Mouse (Mus musculus) CH12.LX (cell line): ENCODE results near the gene Pkd1l3. TPM values are rescaled to one million over a fixed set of nuclear protein-coding genes. Genes with fewer than 3 reads are reported as not detected.

ENCODE experiments used
- DNase-seq: peaks from one replicate; pipeline ENCODE4 v3.0.0-alpha.2; 2013; ENCODE audit errors: extremely low read depth
- H3K27ac ChIP-seq: 2 replicates; pipeline ENCODE4 v1.5.1; 2012; ENCODE audit warnings: low read depth, mild to moderate bottlenecking, control low read depth, moderate library complexity; ENCODE audit not compliant: insufficient read depth
- H3K27me3 ChIP-seq: replicated peaks from 2 replicates; pipeline ENCODE3; 2012; ENCODE audit warnings: inconsistent platforms
- H3K36me3 ChIP-seq, 2 experiments: replicated peaks in 1 of 2; 2 replicates each; pipeline versions ENCODE3 to v1.6.1; 2012; ENCODE audit warnings: inconsistent platforms in 1 of 2, low read length in 1 of 2, mild to moderate bottlenecking in 1 of 2, mixed read lengths in 1 of 2, moderate library complexity in 1 of 2; ENCODE audit not compliant: control insufficient read depth in 1 of 2, insufficient read depth in 1 of 2
- H3K4me1 ChIP-seq, 2 experiments: 2 replicates each; pipeline ENCODE4 v1.6.1; 2012; ENCODE audit warnings: inconsistent platforms in 1 of 2, moderate library complexity in 1 of 2; ENCODE audit not compliant: insufficient read depth in 2 of 2, control insufficient read depth in 1 of 2
- H3K4me2 ChIP-seq: 2 replicates; pipeline ENCODE4 v1.6.1; 2012; ENCODE audit warnings: low read depth, mild to moderate bottlenecking, control low read depth; ENCODE audit not compliant: poor library complexity, insufficient read depth, severe bottlenecking
- H3K4me3 ChIP-seq, 3 experiments: fragments of 150-350 bp in 1 of 3; sonication (generic) in 1 of 3; replicated peaks in 1 of 3; 2 replicates each; pipeline versions ENCODE3 to v1.5.1; 2011 to 2012; ENCODE audit warnings: low read depth in 2 of 3, low read length in 2 of 3, mild to moderate bottlenecking in 2 of 3, moderate library complexity in 2 of 3, control low read depth in 1 of 3, improper control_type of control experiment in 1 of 3, inconsistent platforms in 1 of 3, mixed read lengths in 1 of 3; ENCODE audit not compliant: poor library complexity in 1 of 3
- H3K79me2 ChIP-seq: replicated peaks from 2 replicates; pipeline ENCODE4 v1.6.1; 2012; ENCODE audit warnings: mild to moderate bottlenecking, moderate library complexity; ENCODE audit not compliant: control insufficient read depth, poor library complexity, insufficient read depth, severe bottlenecking; ENCODE audit errors: extremely low read depth
- H3K9ac ChIP-seq: 2 replicates; pipeline ENCODE4 v1.6.1; 2012; ENCODE audit warnings: low read depth, mild to moderate bottlenecking, control low read depth, moderate library complexity; ENCODE audit not compliant: insufficient read depth
- H3K9me3 ChIP-seq: replicated peaks from 2 replicates; pipeline ENCODE3; 2012; ENCODE audit warnings: low read length, inconsistent platforms, mixed read lengths
- BHLHE40 ChIP-seq: IDR thresholded peaks from 2 replicates; pipeline ENCODE4 v1.6.1; 2011; ENCODE audit warnings: mild to moderate bottlenecking, low read depth, low read length, improper control_type of control experiment
- CHD2 ChIP-seq: IDR thresholded peaks from 2 replicates; pipeline ENCODE4 v1.6.1; 2011; ENCODE audit warnings: low read length, improper control_type of control experiment
- E2F4 ChIP-seq: IDR thresholded peaks from 2 replicates; pipeline ENCODE4 v1.6.1; 2011; ENCODE audit warnings: low read depth, low read length, improper control_type of control experiment; ENCODE audit not compliant: insufficient replicate concordance
- EP300 ChIP-seq: IDR thresholded peaks from 2 replicates; pipeline ENCODE4 v1.6.1; 2011; ENCODE audit warnings: low read length, improper control_type of control experiment
- ETS1 ChIP-seq: conservative IDR thresholded peaks from 2 replicates; pipeline ENCODE4 v1.6.1; 2012; ENCODE audit warnings: low read depth, mild to moderate bottlenecking, inconsistent platforms, low read length, improper control_type of control experiment, moderate library complexity
- HCFC1 ChIP-seq: IDR thresholded peaks from 2 replicates; pipeline ENCODE4 v1.6.1; 2012; ENCODE audit warnings: low read depth, mild to moderate bottlenecking, inconsistent platforms, low read length, improper control_type of control experiment
- KAT2A ChIP-seq: IDR thresholded peaks from 2 replicates; pipeline ENCODE4 v1.6.1; 2012; ENCODE audit warnings: low read length, improper control_type of control experiment, inconsistent platforms; ENCODE audit not compliant: insufficient replicate concordance
- MAZ ChIP-seq: IDR thresholded peaks from 2 replicates; pipeline ENCODE4 v1.6.1; 2012; ENCODE audit warnings: low read depth, mild to moderate bottlenecking, inconsistent platforms, low read length, improper control_type of control experiment, moderate library complexity
- MEF2A ChIP-seq: IDR thresholded peaks from 2 replicates; pipeline ENCODE4 v1.6.1; 2014; ENCODE audit warnings: low read depth, mild to moderate bottlenecking, inconsistent platforms, low read length, improper control_type of control experiment, borderline replicate concordance
- MXI1 ChIP-seq: IDR thresholded peaks from 2 replicates; pipeline ENCODE4 v1.6.1; 2011; ENCODE audit warnings: mild to moderate bottlenecking, low read depth, low read length, improper control_type of control experiment
- MYC ChIP-seq: IDR thresholded peaks from 2 replicates; pipeline ENCODE4 v1.6.1; 2011; ENCODE audit warnings: low read depth, mild to moderate bottlenecking, improper control_type of control experiment, low read length
- NELFE ChIP-seq: IDR thresholded peaks from 2 replicates; pipeline ENCODE4 v1.6.1; 2011; ENCODE audit warnings: low read depth, low read length, improper control_type of control experiment
- PAX5 ChIP-seq: IDR thresholded peaks from 2 replicates; pipeline ENCODE4 v1.6.1; 2012; ENCODE audit warnings: low read length, inconsistent platforms, mixed read lengths
- RCOR1 ChIP-seq: conservative IDR thresholded peaks from 2 replicates; pipeline ENCODE4 v1.6.1; 2012; ENCODE audit warnings: low read depth, mild to moderate bottlenecking, inconsistent platforms, low read length, improper control_type of control experiment
- TBP ChIP-seq: conservative IDR thresholded peaks from 2 replicates; pipeline ENCODE4 v1.6.1; 2011; ENCODE audit warnings: low read depth, low read length, improper control_type of control experiment
- TCF12 ChIP-seq: IDR thresholded peaks from 2 replicates; pipeline ENCODE4 v1.6.1; 2014; ENCODE audit warnings: low read depth, mild to moderate bottlenecking, inconsistent platforms, low read length, improper control_type of control experiment
- UBTF ChIP-seq: IDR thresholded peaks from 2 replicates; pipeline ENCODE4 v1.6.1; 2012; ENCODE audit warnings: low read depth, mild to moderate bottlenecking, inconsistent platforms, low read length, improper control_type of control experiment, moderate library complexity
- ZKSCAN1 ChIP-seq: IDR thresholded peaks from 2 replicates; pipeline ENCODE4 v1.6.1; 2012; ENCODE audit warnings: low read depth, inconsistent platforms, low read length, improper control_type of control experiment, borderline replicate concordance
- ZMIZ1 ChIP-seq: IDR thresholded peaks from 2 replicates; pipeline ENCODE4 v1.6.1; 2012; ENCODE audit warnings: low read depth, mild to moderate bottlenecking, inconsistent platforms, low read length, improper control_type of control experiment
- ZNF384 ChIP-seq: IDR thresholded peaks from 2 replicates; pipeline ENCODE4 v1.6.1; 2012; ENCODE audit warnings: low read depth, low read length, improper control_type of control experiment, inconsistent platforms
- dilution Hi-C: fragments of 300-500 bp; cut with MboI; formaldehyde crosslinking; loops from 2 replicates; pipeline ENCODE4 v1.14.3; 2020; ENCODE audit warnings: low sequenced_read_pairs; ENCODE audit not compliant: extremely low pct_unique_long_range_greater_than_20kb, extremely low pct_ligation_motif_present
- in situ Hi-C: fragments of 300-500 bp; cut with MboI; formaldehyde crosslinking; loops from 3 replicates; pipeline ENCODE4 v1.14.3; 2019; ENCODE audit warnings: low sequenced_read_pairs, low pct_ligation_motif_present, low pct_unique_long_range_greater_than_20kb, mixed read lengths
- polyA plus RNA-seq: library from polyadenylated mRNA; unstranded; fragments of >175 nt; gene quantifications from 2 replicates; pipeline ENCODE4 v1.2.1, GENCODE M21; 2012; ENCODE audit warnings: low read depth; ENCODE audit not compliant: insufficient read length
- total RNA-seq, 2 experiments: library from RNA; depleted of rRNA; stranded (reverse); fragments of 300-350 nt in 1 of 2; fragments of >200 nt in 1 of 2; gene quantifications; 2 replicates each; pipeline ENCODE4 v1.2.3; 2012 to 2014

The Pkd1l3 gene
- total and polyA plus RNA-seq, 3 experiments = 3.5 to 10.0 (median 6.0) TPM

DNA sequence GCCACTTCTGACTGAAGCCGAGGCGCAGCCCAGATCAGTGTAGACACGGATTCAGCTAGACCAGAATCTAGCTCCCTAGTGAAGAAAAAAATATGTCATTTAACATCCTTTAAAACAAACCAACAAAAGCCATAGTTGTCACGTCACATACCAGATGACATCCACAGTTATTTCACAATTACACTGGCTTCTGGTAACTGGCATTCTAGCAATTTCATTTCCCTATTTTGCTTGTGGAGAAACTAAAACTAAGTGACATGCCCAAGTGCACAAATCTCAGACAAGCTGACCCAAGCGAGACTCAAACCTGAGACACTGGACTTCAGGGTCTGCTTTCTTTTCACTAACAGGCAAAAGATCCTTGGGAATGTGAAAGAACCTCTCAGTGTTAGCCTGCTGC, 67.8 kb downstream of the Pkd1l3 start:
- Histone ChIP-seq H3K4me3 (no peak overlapping the region), H3K4me2 (no peak overlapping the region), H3K9ac (no peak overlapping the region), H3K36me3 (peaks cover 51 to 83% of the 10 kb centered on the region in 2 experiments), H3K27me3 (no peaks in the 10 kb centered on the region), H3K9me3 (no peaks in the 10 kb centered on the region), H3K4me1 (peaks cover 4 to 7% of the 10 kb centered on the region in 2 experiments), H3K79me2 (peaks cover 38% of the 10 kb centered on the region), H3K27ac (no peak overlapping the region)
- TF ChIP-seq ZNF384 (no peak), KAT2A (no peak), NELFE (no peak), CHD2 (no peak), BHLHE40 (no peak), UBTF (no peak), MYC (no peak), EP300 (no peak), PAX5 (no peak), MAZ (no peak), TCF12 (no peak), MXI1 (no peak), MEF2A (no peak), TBP (no peak), ZKSCAN1 (no peak), E2F4 (no peak), ZMIZ1 (no peak), RCOR1 (no peak), ETS1 (no peak)
- dilution Hi-C loops = no loop called here
- DNase-seq = no peak
- in situ Hi-C loops = loop anchor here (10.0 kb wide), 1 partner anchor 67 kb away; the partner anchor contains the start of gene Pkd1l3

DNA sequence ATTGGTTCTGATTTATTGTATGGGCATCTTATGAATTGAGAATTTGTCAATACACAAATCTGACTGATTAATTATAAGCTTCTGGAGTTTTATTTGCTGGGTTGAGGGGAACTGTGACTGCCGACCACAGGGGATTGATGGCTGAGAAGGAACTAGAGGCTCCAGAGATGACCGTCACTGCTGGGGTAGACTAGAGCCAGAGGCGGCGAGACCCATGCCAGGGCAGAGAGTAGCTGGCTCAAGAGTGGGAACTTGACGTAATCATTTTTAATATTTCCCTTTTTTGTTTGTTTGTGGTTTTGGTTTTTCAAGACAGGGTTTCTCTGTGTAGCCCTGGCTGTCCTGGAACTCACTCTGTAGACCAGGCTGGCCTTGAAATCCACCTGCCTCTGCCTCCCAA, 72.9 kb downstream of the Pkd1l3 start:
- H3K79me2 ChIP-seq = peaks cover 83% of the 10 kb centered on the region
- peaks cover 11 to 52% of the 10 kb centered on the region in 2 experiments for H3K36me3 ChIP-seq
- in situ Hi-C loops = loop anchor here (10.0 kb wide), 1 partner anchor 72 kb away; the partner anchor contains the start of gene Pkd1l3
- H3K4me2 ChIP-seq = no peak overlapping the region
- H3K4me3 ChIP-seq = no peak overlapping the region
- H3K27me3 ChIP-seq = no peaks in the 10 kb centered on the region
- no peak for TF ChIP-seq HCFC1
- no peak for TF ChIP-seq MXI1
- no peak for DNase-seq
- peaks cover 12 to 31% of the 10 kb centered on the region in 2 experiments for H3K4me1 ChIP-seq
- no peak overlapping the region for H3K9ac ChIP-seq
- dilution Hi-C loops = no loop called here
- H3K27ac ChIP-seq = no peak overlapping the region
- H3K9me3 ChIP-seq = no peaks in the 10 kb centered on the region
